Mouse (Mus musculus) gastrocnemius, postnatal 10 days (tissue): ENCODE measurements at regions not wholly inside any gene's neighbourhood (a gene's known extent, or its start where the extent isn't known, plus 50 kb on each side); places are given as distances from the start of the nearest gene placed in this dataset.
"Not testable (repeated sequence)": the region's sequence is repeated elsewhere in the genome, so short reads cannot be mapped to it uniquely, and the experiment has no call there.

Experiments used
- DNase-seq: peaks from one replicate; pipeline ENCODE4 v3.0.0; 2021; ENCODE audit warnings: mixed read lengths

DNA sequence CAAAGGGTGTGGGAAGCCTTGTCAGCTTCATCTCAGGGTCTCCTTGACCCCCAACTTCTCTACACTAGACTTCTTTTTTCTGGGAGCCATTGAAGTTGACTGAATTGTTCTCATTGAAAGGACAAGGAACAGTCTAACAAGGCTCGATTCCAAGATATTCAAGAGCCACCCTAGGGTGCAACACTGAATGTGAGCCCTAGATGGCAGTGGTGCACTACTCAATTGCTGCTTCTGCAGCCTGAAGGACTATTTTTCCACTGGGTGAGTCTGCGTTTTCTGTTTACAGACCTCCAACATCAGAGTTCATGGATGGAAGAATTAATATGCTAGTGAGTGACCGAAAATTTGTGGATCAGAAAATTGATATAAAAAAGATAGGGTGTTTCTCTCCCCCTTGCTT is 161.5 kb downstream of the Hpcal1 start:
- peak; percentile 54 for DNase-seq

DNA sequence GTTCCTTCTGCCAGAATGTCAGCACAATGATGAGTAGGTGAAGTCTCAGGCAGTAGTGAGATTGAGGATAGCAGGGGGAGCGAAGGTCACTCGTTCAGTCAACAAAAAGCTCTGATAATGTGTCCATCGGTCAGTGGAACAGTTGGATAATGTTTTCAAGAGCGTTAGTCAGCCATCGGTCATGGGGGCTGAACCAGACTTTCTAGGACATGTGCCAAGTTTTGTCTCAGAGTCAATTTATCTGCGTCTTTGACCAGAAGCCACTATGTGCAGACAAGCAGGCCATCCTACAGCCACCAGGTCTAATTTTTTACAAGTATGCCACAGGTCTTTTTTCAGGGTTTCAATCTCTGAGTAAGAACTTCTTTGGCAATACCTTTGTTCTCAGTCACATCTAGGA is 181.8 kb downstream of the Hpcal1 start:
- DNase-seq, result not testable (repeated sequence)

DNA sequence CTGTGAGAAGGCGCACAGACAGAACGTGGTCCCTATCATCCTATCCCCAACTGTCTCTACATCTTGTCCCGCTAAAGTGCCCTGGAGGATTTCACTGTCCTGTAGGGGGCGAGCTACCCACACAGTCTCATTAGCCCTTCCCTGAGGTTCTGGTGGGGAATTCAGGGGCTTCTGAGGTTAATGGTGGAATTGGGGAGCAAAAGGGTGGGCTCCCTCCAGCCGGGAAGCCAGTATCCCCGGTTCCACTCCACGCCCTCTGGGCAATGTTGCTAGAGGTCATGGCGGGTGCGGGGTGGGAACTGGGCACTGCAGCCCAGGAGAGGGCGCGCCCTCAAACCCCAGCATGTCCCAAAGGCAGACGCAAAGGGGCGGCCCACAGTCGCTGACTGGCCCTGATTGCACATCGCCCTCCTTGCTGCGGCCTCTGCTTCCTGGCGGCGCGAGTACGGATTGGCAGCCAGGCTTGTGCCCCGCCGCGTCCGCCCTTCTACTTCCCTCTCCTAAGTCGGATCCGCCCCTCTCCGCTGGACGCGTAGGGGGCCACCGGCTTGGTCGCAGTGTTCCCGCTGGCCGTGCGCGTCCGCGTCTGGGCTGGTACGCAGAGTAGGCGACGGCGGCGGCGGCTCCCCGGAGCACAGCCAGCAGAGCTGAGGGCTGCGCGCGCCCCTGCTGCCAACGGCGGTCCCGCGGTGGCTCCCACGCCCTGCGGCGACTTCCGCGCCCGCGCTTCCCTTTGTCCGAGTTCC is 190.9 kb downstream of the Hpcal1 start:
- peak; percentile 83 for DNase-seq

DNA sequence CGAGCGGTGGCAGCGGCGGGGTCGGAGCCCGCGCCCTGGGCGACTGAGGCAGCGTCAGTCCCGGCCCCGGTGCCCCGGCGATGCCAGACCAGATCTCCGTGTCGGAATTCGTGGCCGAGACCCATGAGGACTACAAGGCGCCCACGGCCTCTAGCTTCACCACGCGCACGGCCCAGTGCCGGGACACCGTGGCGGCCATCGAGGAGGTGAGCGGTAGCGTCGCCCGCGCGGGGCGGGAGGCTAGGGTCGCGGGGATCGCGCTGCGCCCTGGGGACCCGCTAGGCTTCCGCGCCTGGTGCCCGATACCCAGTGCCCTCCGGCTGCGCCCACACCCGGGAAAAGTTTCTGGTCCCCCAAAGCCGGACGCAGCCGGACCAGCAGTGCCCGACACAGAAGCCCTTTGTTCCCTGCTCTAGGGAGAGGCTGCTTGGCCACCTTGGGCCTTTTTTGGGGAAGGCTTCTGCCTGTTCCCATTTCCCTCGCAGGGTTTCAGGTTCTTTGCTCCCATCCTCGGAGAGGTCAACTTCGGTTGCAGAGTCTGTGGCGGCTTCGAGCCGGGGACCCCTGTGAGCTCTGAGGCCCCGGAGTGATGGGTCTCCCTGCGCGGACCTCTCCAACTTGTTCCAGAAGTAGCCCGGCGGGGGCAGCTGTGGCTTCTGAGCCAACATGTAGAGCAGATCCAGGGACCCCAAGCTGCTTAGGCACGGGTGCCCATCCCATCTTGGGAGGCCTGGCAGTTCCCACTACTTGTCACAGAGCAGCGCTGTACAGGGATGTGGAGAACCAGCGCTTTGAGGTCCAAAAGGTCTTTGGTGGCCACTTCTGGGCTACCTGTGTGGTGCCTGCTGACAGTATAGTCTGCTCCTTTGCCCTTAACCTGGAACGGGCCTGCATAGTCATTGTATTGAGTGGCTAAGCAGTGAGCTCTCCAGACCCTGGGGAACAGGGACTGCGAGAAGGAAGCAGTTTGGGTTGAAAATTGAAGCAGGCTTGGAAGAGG is 191.8 kb downstream of the Hpcal1 start:
- peak; percentile 6 for DNase-seq

DNA sequence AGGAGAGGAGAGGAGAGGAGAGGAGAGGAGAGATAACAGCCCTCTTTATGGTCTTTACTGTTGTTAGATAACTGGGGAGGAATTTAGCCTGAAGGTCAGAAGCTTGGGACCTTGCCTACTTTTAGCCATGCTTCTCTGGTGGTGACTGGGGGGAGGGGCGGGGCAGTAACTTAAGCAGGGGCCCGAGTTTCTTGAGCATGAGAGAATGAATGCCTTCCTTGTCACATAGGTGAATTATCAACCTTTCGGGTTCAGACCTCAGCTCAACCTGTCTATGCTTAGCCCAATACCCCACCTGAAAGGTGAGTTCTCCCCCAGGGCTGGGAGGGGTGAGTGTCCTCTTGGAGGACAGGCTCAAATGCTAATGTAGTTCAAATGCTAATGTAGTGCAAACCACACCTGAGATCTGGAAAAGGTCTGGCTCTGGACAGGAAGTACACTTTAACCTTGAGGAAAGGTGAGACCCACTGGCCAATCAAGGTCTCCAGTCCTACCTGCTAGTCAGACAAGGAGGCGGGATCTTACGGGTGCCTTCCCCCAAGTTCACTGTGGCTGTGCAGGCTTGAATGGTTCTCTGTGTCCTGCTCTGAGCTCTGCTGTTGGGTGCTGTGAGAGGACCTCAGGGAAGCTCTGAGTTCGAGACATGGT is 201.1 kb downstream of the Hpcal1 start:
- not testable (repeated sequence) for DNase-seq

DNA sequence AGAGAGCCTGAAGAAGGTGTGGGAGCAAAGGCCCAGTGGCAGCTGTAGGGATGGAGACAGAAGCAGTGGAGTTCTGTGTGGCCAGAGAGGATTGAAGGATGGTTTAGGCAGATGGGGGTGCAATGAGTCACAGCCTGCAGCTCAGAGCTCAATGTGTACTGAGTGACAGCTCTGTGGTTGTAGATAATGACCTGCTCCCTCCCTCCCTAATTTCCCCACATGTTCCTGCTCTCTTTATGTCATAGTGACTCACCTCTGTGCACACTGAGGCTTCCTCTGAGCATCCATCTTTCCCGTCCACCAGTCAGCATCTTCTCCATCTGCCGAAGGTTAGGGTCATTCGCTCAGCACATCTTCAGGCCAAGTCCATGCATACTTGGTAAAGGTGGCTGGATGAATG is 222.4 kb downstream of the Hpcal1 start:
- not testable (repeated sequence) for DNase-seq
